Mouse (Mus musculus) ES-Bruce4 (cell line): Measurements from ENCODE around the gene Lxn.

Experiments used
- CTCF ChIP-seq: IDR thresholded peaks from one replicate; pipeline ENCODE4 v1.8.1; 2011; ENCODE audit warnings: low read depth, low read length
- EP300 ChIP-seq: IDR thresholded peaks from 2 replicates; pipeline ENCODE4 v1.6.1; 2011; ENCODE audit warnings: low read depth, low read length; ENCODE audit not compliant: insufficient read depth
- POLR2A ChIP-seq: IDR thresholded peaks from one replicate; pipeline ENCODE4 v1.8.1; 2011; ENCODE audit warnings: low read length; ENCODE audit not compliant: insufficient read depth

DNA sequence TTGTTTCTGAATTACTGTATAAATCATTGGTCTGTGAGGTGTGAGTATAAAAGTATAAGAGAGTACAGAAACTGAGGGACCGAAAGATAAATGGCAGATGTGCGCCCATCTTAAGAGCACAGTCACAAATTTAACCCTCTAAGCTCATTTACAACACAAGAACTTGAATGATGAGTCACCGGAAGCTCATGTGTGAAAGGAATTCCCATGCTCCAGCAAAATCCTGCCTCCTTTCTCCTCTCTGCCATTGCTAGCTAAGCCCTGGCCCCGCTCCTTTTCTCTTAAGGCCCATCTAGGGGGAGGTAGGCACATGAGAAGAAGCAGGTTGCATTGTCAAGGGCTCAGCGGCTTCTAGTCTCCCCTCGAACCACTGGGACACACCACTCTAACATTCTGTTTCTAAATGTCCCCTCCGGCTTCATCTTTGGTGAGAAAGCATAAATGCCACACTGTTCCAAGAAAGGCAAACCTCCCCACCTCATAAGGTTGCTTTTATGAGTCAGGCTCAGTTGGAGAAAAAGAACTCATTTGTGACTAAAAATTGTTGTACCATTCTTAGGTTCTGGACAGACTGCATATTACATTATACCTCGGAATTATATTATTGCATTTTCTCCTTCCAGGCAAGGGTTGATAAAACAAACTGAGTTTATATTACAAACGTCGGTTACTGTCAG is 44.6 kb upstream of the Lxn start:
- no peak for TF ChIP-seq CTCF
- no peak for TF ChIP-seq POLR2A
- TF ChIP-seq EP300 = no peak
